Mouse (Mus musculus) MEL-GATA-1-ER (cell line): Measurements from ENCODE around the gene Kansl1l.
"Not testable (repeated sequence)": the region's sequence is repeated elsewhere in the genome, so short reads cannot be mapped to it uniquely, and the experiment has no call there.

Source experiments
- DNase-seq: peaks from one replicate; pipeline ENCODE4 v3.0.0-alpha.2; 2012; ENCODE audit warnings: low read depth; ENCODE audit errors: extremely low read depth

Kansl1l gene

DNA sequence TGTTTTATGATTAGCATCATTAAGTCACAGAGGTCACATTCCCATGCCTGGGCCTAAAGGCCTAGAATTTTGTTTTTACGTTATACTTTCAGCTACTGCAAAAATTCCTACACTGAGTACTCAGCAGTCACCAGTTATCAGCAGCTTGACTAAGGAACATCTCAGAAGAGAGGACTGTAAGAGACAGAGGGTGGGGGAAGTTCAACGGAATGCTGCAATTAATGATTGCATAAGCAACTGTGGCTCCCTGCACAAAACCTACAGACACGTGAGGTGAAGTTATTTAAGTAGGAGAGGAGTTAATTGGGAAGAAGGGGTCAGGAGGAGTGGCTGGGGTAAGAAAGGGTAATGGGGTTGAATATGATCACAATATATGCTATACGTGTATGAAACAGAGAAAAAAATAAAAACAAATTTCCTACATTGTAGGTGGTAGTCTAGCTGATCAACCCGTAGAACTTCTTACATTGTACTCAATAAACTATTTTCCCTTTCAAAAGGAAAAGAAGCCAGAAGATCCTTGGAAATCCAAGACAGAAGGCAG lies 117.1 kb downstream of the Kansl1l start:
- DNase-seq, result no peak

- not testable (repeated sequence) for DNase-seq
Measured at GRCm38 (mm10) chr1:66699630-66700029, 117.7 kb downstream of the Kansl1l start.

DNA sequence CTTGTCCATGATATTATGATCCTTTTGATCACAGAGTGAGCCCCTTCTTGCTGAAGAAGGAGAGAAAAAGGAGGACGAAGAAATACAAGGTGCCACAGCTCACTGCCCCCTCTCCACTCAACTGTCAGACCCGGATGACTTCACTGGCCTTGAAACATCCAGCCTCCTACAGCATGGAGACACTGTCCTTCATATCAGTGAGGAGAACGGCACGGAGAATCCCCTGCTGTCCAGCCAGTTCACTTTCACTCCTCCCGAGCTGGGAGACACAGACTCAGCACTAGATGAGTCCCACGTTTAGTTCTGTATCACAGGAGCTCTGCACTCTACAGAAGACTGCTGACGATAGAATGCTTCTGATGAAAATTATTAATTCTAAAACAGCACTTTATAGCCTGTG lies 122.1 kb downstream of the Kansl1l start:
- no peak for DNase-seq

GRCm38 (mm10) chr1:66694266-66694665 lies 123.1 kb downstream of the Kansl1l start:
- DNase-seq, result no peak

DNA sequence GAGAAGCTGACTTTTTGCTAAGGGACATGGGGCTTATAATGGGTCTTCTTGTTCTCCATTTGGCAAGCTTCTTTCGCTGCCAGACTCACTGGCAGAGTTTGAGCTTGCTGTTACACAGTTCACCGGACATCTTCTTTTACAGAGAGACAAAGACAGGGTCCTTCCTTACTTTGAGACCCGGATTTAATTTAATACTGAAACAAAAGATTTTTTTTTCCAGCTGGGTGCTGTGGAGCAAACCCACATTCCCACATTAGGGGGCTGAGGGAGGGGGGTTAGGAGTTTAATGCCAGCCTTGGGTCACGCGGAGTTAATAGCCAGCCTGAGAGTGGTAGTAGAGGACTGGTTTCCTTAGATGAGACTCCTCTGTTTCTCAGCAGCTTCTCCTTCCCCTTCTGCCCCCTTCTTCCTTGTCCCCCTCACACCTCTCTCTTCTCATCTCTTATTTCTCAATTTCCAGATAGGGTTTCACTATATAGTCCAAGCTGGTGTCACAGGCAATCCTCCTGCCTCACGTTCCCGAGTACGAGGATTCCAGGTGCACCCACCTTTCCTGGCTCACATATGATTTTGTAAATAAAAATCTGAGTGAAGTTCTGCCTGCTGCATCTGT lies 124.5 kb downstream of the Kansl1l start:
- no peak for DNase-seq

DNA sequence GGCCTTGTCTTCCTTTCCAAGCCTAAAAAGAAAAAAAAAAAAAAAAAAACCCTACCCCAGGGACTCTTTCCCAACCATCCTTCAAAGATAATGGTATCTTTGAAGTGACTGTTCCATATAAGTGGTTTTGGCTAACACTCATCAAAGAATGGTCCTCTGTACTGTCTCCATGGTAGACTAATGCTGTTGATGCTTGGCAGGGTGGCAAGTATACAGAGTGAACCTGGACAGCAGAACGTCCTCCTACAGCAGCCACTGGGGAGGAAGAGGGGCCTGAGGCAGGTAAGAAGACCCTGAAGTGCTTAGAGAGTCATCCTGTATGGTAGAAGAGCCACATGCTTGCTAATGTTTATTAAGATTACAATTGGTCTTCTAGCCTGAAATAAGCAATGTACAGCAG lies 125.1 kb downstream of the Kansl1l start:
- DNase-seq, result no peak

GRCm38 (mm10) chr1:66691772-66692171 lies 125.6 kb downstream of the Kansl1l start:
- DNase-seq, result no peak

- DNase-seq, result no peak
Measured at GRCm38 (mm10) chr1:66682974-66683373, 134.4 kb downstream of the Kansl1l start.

GRCm38 (mm10) chr1:66678662-66679061 lies 138.7 kb downstream of the Kansl1l start:
- no peak for DNase-seq

DNA sequence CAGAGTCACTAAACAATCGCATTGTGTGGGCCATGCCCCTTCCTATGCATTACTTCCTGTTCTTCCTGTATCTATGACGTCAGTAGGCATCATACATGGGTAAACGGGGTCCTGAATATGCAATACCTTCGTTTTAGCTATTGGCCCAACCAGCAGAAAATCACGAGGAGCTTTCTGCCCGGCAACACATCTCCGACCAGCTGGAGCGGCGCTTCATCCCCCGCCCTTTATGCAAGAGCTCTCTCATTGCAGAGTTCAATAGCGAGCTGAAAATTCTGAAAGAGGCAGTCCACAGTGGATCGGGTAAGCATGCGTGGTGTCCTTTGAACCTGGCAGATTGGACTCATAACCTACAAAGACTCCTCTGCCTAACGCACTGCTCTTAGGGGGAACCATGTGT lies 139.4 kb downstream of the Kansl1l start:
- DNase-seq, result no peak

- DNase-seq, result no peak
Measured at GRCm38 (mm10) chr1:66672812-66673211, 144.6 kb downstream of the Kansl1l start.

DNA sequence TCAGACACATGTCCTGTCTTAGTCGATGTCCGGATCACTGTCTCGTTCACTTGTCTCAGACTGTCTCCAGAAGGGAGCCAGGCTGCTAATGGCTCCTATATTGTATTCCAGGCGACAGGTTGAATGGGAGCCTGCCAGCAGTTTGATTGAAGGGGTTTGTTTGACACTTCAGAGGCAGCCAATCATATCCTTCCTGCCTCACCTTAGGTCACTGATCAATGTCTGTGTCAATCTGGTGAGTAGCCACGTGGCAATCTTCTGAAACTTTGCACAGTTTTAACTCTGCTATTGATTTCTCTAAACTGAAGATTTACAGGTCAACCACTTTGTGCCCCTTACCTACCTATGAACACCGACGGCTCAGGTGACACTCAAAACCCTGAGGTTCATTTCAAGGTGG lies 145.9 kb downstream of the Kansl1l start:
- DNase-seq, result no peak
